Mouse (Mus musculus) lung, adult 18-20 months (tissue): ENCODE measurements around the gene Tmco4.

Experiments
- DNase-seq, 2 experiments: peaks; one replicate each; pipeline ENCODE4 v3.0.0; 2022; ENCODE audit warnings: mixed read lengths in 2 of 2

Gene Tmco4

DNA sequence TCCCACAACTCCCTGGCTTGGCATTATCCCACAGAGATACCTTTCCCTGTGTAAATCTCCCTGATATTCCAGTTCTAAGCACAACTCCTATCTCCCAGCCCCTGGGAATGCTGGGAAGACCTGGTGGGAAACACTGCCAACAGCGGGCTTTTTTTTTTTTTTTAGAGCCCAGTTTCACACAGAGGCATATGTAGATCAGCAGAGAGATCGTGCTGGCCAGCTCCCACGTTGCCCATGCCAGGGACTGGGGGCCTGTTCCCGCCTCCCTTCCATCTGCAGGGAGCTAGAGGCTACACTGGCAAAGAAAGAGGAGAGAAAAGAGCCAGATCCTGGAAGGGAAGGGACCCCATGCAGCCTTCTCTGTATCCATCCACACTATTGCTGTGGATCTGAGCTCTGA is 95.6 kb downstream of the Tmco4 start:
- no peak for DNase-seq

GRCm38 (mm10) chr4:139074060-139074459 is 101.4 kb downstream of the Tmco4 start:
- no peak for DNase-seq

GRCm38 (mm10) chr4:139075041-139075711 is 102.5 kb downstream of the Tmco4 start, which contains the start of gene Htr6:
TSS of gene Htr6 (minus strand) at chr4:139075570.
- no peak for DNase-seq

DNA sequence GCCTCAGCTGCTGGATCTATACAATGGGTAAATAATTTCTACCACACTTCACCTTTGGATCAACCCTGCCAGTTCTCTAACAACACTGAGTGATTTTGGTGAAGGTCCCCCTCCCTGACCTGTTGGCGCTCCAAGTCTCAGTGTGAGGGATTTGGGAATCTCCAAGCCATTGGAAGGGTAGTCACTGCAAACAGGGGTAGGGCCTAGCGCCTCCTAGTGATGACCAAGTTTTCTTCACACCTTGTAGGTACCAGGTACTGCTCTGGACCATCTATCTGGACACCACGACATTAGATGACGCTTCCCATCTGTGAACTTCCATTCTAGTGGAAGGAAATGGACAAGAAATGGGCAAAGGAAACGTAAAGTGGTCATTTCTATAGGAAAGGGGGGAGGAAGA is 103.2 kb downstream of the Tmco4 start:
- no peak for DNase-seq

DNA sequence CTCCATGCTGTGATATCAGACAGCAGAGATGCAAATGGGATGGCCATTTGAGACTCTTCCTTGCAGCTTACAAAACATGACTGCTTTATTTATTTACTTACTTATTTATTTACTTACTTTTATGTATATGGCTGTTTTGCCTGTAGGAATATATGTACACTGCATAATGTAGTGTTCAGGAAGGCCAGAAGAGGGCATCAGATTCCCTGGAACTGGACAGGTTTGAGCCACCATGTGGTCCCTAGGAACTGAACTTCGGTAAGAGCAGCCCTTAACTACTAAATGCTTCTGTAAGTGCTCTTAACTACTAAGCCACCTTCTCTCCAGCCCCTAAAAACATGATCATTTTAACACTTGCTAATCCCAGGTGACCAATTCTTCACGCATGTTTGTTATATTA is 105.6 kb downstream of the Tmco4 start:
- DNase-seq = peak in 1 of 2 experiments; percentile 44

DNA sequence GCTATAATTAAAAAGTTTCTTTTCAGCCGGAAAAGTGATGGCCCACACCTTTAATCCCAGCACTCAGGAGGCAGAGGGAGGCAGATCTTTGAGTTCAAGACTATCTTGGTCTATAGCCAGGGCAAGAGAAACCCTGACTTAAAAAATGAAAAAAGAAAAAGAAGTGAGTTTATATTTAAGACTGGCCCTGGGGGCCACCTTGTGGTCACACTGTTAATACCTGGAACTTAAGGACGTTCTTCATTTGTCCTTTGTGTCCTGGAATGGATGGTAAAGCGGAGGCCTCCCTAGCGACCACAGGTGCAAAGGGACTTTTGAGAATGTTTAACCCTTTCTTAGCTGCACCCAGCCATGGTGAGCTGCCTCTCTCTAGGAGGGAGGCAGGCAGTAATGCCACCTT is 106.0 kb downstream of the Tmco4 start:
- no peak for DNase-seq

DNA sequence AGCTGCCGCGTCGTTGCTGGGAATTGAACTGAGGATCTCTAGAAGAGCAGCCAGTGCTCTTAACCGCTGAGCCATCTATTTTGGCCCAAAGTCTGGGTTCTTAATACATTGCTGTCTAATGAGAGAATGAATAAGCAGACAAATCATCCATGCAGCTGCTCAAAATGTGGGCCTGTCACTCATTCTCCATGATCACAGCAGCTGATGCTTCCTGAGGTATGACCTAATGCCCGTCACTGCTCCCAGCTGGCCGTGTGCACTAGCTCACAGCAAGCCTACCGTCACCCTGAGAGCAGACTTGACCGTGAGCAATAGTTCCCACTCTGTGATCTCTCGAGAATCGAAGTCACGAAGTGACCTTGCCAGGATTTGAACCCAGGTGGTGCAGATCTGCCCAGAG is 106.8 kb downstream of the Tmco4 start:
- DNase-seq = no peak

DNA sequence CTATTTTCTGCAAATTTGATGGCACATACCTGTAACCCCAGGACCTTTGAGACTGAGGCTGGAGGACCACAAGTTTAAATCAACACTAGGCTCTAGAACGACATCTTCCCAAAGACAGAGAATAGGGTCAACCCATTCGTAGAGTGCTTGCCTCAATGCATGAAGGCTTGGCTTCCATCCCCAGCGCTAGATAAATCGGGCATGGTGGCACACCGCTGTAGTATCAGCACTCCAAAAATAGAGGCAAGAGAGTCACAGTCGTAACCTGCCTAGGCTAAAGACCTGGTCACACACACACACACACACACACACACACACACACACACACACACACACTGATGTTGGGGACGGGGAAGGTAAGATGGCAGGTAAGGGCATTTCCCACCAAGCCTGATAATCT is 107.6 kb downstream of the Tmco4 start:
- no peak for DNase-seq

DNA sequence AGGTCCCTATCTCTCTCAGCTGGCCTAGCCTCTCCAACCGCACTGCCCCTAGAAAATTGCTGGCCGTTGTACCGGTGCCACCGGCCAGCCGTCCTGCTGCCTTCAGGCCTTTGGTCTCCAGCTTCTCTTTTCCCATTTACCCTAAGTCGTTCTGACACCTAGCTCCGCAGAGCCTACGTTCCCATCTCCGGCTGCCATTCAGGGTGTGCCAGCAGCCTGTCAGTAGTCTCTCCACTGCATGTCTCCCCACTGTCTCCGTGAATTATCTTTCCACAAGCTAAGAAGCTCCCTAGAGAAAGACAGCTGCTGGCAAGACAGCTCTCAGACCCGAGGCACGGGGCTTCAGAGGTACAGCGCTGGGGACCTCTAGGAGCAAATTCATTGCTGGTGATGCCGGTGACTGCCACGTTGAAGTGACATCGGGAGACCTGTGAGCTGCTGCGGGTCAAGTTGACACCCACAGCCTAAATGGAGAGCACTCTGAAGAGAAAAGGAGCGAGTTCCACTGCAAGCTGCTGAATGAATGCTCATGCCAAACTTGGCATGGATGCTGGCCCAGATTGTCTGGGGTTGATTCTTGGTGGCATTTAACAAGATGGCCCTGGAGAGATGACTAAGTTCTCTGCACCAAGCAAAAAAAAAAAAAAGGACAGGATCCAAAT is 108.7 kb downstream of the Tmco4 start:
- DNase-seq = no peak

DNA sequence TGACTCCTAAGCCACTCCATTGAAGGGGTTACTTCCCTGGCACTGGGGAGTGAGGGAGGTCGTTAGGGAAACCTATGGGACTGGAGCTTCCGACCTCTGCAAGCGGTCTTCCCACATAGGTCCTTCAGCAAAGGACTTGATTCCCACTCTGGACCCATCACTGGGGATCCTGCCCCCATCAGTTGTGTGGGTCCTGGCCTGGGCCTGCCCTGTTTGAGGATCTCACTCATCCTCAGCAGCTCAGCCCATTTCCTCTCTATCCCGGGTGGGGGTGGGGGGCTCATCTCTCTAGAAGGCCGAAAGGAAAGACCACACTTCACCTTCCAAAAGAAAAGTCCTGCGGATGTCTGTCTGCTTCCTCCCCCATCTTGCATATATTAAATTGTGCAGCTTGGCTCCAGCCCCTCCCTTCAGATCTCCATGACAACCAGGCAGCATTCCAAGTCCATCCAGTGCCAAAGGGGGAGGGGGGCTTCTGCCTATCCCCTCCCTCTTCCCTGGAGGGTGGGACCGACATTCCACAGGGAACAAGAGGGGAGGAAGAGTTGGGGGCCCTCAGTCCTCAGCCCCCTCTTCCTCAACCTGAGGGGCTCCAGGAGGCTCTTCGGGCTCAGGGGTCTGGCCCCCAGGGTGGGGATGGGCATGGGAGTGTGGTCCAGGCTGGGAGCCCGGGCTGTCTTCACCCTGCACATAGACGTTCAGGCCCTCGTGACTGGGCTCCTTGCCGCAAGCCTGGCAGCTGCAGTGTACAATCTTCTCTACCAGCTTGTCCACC is 110.3 kb downstream of the Tmco4 start:
- DNase-seq = no peak

DNA sequence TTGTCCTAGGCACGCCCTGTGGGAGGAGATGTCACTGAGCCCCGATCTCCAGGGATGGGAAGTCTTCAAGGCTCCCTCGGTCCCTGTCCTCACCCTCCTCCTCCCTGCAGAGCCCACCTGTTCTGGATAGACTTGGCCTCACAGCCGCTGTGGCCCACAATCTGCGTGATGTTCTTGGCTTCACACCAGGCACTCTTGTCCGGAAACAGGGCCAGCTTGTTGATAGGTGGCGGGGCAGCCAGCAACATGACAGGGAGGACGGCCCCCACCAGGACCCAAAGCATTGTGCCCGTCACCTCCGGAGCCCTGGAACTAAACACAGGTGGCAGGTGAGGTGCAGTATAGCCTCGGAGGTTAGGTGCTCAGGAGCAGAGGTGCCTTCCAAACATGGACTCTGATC is 112.6 kb downstream of the Tmco4 start:
- no peak for DNase-seq

DNA sequence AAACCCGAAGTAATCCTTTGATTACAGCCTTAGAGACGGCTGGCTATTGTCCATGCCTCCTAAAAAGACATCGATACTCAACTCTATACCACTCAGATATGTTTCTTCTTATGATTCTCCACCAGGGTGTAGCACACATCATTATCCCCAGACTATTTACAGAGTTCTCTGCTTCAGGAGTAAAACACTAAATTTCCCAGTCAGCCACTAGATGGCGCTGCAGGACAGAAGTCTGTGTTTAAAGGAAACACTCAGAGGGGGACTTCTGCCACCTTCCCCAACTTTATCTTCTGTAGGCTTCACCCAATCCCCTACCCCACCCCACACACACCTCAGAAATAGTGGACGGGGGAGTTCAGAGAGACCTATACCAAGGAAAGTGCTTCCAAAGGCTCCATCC is 113.3 kb downstream of the Tmco4 start:
- DNase-seq = peak; percentile 75 to 84

DNA sequence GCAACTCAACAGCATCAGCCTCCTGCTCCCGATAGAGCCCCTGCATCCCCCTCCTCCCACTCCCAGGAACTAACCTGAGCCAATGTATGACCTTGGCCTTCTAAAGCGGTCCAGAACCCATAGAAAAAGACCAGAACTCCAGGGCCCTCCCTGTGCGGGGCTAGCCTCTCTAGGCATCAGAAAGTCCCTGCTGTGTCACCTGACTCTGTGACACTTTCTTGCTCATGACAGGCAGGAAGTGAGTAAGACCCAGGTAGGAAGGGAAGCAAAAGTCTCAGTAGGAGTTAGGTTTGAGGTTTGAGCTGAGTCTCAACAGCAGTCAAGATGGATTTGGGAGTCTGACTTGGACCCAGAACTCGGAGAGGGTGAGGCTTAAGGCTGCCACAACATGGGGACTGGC is 114.3 kb downstream of the Tmco4 start:
- no peak for DNase-seq

- DNase-seq = peak; percentile 40 to 52
These were observed 116.4 kb downstream of the Tmco4 start for GRCm38 (mm10) chr4:139088982-139089671.

- peak; percentile 62 to 68 for DNase-seq
These were observed 117.7 kb downstream of the Tmco4 start for GRCm38 (mm10) chr4:139090303-139090940.

- DNase-seq = no peak
These were observed 118.4 kb downstream of the Tmco4 start for GRCm38 (mm10) chr4:139091066-139091465.

DNA sequence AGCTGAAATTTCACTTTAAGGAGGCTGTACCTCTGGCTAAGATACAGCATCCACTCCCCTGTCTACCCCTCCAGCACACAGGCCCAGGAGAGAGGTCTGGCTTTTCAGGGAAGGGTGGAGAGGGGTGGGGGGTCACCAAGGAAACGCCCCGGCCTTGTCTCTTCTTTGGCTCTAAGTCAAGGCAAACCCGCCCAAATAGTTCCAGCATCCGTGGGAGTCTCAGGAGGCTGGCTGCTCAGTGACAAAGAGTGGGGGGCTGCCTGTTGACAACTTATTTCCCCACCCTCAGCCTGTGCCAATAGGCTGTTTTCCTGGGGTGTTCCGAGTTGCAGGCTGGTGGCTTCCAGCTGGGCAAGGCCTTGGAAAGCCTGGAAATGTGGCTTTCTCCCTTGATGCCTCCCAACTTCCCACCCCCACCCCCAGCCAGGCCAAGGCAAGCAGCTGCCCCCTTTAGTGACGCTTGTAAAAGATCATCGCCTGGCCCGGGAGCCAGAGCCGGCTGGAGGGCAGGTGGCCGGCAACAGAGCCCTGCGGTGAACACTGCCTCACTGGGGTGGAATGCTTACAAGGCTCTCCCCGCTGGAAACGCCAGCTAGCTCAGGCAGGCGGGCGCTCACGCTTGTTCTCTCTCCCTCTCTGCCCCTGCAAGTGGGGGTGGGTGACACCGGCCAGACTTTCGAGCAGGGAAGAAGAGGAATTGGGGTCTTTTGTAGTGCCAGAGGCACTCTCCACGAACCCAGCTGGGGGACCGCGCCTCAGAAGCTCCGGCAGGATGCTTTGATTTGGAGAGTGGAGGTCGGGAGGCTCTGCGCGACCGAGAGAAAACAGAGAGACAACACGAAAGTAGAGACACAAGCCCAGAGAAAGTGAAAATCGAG is 119.0 kb downstream of the Tmco4 start:
- peak; percentile 29 to 50 for DNase-seq

DNA sequence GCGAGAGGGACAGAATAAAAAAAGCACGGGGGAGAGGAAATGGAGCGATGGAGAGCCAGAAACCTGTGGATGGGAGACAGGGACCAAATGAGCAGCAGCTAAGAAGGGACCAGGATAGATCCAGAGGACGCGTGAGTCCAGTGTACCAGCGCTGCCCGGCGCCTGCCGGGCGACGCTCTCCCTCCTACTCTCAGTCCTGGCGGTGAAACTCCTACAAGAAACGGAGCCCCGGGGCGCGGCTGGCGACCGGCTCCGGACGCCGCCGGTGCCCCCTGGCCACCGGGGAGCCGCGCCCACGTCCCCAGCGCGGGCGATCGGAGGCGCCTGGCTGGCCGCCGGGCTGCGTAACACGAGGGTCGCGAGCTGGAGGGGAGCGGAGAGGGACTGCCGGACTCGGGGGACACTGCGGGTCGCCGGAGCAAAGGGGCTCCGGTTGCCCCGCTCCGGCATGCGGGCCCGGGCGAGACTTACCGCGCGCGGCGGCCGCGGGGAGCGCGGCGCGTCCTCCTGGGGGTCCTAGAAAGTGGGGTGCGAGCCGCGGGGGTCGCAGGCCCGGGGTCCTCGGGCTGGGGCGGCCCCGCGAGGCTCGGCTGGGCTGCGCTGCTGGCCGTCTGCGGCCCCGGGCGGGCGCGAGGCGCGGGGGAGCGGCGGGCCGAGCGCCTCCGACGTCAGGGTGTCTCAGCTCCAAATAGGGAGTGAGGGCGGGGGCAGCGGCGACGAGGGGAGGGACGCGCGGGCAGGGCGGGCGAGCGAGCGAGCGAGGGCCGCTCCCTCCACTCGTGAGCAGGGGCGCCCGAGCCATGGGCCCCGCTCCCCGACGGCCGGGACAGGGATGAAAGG is 119.9 kb downstream of the Tmco4 start, which contains the start of gene Nbl1:
Gene Nbl1, minus strand, starts transcription at position 638 of the 840 bp plus-strand sequence.
- peak; percentile 76 to 80 for DNase-seq

DNA sequence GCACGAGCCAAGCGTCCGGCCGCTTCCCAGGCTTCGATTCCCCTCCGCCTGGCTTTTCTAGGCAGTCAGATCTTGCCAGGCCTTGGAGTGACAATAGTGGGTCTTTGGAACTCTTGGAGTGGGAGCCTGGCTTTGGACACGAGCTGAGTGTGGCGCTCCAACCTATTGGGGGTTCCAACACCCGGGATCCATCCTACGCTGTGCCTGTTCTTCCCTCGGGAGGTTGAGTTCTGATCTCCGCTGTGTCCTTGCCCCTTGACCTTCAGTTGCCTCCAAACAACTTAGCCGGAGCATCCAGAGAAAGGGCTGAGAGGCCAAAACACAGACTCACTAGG is 120.5 kb downstream of the Tmco4 start:
- DNase-seq = no peak

GRCm38 (mm10) chr4:139095406-139095805 is 122.7 kb downstream of the Tmco4 start:
- peak; percentile 63 to 69 for DNase-seq

DNA sequence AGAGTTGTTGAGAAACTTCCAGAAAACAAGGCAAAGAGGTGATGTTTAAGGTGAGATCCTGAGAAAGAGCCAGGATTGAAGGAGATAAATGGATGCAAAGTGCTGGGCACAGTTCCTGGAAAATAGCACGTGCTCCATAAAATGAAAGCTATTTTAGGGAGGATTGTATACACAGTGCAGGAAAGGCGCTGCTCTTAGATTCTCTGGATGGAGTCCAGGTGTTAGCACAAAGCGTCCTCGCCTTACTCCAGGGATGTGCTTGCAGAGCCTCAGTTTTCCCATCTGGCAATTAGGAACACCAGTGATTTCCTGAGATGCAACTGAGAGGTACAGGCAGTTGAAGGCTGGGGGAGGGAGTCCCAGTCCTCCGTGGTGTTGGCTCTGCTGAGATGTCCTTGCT is 123.5 kb downstream of the Tmco4 start:
- peak; percentile 38 to 62 for DNase-seq
